Mouse (Mus musculus): ENCODE data around the gene Mroh9.

The Mroh9 gene

DNA sequence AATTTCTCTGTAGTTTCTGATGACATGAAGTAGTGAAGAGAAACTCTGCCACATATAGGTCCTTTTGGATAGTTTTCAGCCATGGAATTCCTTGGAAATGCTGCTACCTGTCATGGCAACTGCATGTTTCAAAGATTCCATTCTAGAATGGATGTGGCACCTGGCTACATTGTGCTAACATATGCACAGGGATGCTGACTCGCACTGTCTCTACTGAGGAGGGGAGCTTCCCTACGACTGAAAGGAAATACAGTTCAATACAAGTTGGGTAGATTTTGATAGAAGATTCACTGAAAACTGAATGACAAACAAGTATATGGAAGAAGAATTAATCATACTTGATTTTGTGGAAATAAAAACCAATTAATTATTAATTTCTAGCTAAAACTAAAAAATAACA lies at the start of gene Mroh9:
TSS of gene Mroh9 (minus strand) at position 101 of the 400 bp plus-strand sequence.
- no peak for TF ChIP-seq GATA4 (IDR thresholded peaks at IDR 0.05; ENCODE audit: insufficient replicate concordance, low read length)

DNA sequence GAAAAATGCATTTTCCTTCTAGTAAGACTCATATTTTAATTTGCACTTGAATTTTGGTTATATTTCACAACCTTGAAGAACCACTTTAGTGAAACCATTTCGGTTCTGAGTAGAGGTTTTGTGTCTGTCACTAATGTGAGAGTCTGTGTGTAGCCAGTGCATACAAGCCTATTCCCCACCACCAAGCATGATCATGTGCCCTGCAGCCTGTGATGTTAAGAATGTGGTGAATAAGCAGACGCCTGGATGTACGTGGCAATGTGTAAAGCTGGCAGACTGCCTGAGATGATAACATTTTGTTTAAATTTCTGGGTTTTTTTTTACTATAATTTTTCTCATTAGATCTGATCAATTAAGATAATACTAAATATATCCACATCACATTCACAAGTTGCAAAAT lies 44.5 kb upstream of the Mroh9 start:
- TF ChIP-seq GATA4 (IDR thresholded peaks at IDR 0.05; ENCODE audit: insufficient replicate concordance, low read length), result no peak

DNA sequence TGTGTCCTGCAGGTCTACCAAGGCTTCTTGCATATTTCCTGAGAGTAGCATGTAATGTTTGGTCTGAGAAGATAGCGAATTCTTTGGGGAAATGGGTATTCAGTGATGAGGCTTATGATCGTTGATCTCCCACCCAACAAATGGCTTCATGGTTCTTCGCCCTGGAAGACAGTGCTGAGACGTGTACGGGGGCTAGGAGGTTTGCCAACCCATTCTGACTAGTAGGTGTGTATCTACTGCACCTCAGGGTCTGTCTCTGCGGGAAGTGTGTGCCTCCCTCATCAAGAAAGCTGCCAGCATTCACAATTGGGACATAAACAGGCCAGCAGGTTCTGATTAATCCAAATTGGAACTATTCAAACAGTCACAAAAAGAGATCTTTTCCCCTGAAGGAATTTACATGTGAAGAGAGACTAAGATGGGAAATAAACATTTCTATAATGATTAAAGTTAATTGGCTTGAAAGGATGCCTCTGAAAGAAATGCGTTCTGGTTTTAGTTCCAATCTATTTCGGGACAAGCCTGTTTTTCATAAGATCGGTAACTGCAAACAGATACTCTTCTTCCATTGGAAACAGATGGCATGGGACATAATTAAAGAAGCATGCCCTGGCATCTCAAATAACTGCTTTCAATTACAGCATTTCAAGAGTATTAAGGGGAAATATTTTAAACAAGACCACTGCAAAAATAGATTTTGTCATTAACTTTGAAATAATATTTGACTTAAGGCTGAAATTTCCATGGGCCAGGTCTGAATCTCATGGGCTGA lies 43.8 kb upstream of the Mroh9 start:
- no peak for TF ChIP-seq GATA4 (IDR thresholded peaks at IDR 0.05; ENCODE audit: insufficient replicate concordance, low read length)

DNA sequence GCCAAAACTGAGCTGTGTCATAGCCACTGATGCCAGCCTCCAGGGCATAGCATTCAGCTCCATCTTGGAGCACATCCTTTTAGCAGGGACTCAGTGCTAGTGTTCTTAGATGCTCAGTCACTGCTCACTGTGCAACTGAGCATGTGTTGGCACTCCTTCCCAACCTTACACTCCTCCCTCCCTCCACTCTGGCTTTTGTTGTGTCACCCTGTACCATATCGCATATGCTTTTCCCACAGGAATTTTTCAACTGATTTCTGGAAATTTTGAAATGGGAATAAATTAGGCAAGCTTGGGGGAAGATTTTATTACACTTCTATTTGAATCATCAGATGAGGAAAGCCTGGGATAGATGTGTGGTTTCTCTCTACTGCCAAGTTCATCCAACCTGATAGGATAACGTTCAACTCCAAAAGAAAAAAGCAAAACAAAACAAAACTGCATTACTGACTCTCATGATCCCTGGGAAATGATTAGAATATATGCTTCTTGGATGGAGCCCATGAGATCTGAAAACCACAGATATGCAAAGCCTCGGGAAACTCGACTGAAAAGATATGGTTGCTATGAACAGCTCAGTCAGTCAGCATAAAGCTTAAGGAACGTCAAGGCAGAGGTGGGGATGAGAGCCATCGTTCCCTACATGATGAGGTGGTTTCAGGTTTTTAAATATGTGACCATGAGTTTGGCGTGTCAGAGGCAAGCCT lies 40.9 kb upstream of the Mroh9 start:
- TF ChIP-seq GATA4 (IDR thresholded peaks at IDR 0.05; ENCODE audit: insufficient replicate concordance, low read length), result no peak

DNA sequence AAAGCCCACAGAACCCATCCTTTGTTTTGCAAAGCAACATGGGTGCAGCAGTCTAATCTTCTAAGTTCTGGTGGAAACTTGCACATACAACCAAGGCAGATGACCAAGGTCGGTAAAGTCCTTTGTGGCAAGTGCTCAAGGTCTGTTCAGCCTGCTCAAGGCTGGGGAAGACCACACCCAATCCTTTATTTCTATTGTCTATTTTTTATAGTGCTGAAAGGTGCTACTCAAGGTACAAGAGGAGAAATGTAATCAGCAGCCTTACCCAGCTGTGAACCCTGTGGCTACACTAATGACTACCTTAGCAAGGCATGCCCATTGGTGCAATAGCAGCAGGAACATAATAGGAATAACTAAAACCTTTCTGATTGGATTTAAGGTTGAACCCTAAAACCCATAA lies 36.9 kb upstream of the Mroh9 start:
- TF ChIP-seq GATA4 (IDR thresholded peaks at IDR 0.05; ENCODE audit: insufficient replicate concordance, low read length), result no peak

DNA sequence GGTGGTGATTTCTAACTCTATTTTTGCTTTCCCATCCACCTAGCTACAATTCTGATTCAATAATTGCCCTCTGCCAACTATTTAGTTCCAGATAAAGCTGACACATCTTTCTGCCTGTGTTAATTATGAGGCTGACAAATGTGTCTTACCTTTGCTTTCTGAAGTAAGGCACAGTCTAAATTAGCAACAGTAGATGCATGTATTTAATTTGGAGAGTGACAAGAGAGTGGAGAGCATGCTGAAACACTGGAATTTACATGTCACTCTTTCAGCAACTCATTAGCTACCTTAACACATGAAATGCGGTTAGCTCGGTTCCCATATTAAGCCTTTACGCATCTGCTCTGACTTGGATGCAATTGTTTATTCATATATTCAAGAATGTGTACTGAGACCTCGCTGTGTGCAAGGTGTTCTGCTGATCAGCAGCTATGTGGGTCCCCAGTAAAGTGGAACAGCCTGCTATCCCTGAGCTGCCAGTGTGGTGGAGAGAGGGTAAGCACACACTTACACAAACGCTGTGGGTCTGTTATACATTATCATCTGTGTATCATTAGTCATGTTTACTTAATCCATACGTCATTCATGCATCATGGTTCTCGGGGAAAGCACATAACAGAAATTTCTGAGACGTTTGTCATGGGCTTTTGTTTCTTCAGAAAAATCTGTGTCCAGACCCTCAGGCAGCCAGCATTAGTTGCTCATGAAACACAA lies 28.1 kb upstream of the Mroh9 start:
- no peak for TF ChIP-seq GATA4 (IDR thresholded peaks at IDR 0.05; ENCODE audit: insufficient replicate concordance, low read length)

DNA sequence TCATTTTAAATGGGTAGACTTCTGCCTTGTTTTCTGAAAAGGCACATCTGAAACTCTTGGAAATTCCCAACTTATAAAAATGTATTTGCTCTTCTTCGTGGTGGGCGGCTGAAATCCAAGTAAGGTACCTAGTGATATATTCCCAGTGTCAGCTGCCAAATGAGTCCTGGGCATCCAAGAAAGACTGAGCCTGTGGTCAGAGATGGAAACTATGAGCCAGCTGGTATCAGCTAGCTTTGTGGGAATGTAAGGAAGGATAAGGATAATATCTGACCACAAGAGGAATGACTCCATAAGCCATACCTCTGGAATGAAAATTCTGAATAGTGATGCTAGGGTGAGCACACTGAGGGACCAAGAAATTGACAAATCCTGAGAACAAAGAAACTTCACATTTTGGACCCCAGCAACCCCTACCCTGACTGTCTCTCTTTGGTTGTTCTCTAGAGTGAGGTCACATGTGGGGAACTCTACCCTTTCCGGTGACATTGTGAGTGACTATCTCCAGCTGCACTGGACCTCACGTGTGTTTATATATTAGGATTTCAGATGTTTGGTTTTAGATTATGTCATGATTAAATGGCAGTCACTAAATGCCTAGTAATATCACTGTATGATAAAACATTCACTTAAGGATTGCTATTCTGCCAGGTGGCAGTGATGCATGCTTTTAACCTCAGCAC lies 27.2 kb upstream of the Mroh9 start:
- TF ChIP-seq GATA4 (IDR thresholded peaks at IDR 0.05; ENCODE audit: insufficient replicate concordance, low read length), result no peak

GRCm38 (mm10) chr1:163104960-163105359 lies 19.5 kb upstream of the Mroh9 start:
- no peak for TF ChIP-seq GATA4 (IDR thresholded peaks at IDR 0.05; ENCODE audit: insufficient replicate concordance, low read length)

DNA sequence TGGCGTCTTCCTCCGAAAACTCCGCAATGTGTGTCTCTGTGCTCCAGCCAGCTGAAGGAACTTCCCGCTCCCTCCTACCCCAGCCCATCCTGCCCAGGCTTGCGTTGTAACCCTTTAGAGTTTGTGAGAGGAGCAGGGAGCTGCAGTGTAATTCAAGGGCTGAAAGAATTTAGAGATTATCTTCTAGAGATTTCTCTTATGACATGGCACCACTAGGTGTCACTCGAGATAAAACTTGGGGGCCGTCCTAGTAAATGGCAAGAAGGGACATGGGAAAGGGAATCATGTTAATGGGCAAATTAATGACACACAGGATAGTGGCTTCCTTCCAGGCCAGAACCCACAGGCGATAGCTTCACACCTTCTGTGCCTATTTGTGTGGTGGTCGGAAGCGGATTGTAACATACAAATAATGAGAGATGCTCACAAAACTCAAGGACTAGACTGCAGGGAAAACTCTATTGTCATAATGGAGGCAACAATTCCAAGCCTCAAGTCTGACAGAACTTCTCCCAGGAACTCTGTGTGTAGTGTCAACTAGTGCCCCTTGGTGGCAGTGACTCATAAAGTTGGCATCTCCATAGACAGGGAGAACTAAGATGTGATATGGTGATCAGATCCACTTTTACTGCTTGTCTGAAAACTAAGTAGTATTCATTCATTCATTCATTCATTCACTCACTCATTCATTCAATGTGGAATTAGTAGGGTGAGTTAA lies 6.1 kb upstream of the Mroh9 start:
- no peak for TF ChIP-seq GATA4 (IDR thresholded peaks at IDR 0.05; ENCODE audit: insufficient replicate concordance, low read length)

DNA sequence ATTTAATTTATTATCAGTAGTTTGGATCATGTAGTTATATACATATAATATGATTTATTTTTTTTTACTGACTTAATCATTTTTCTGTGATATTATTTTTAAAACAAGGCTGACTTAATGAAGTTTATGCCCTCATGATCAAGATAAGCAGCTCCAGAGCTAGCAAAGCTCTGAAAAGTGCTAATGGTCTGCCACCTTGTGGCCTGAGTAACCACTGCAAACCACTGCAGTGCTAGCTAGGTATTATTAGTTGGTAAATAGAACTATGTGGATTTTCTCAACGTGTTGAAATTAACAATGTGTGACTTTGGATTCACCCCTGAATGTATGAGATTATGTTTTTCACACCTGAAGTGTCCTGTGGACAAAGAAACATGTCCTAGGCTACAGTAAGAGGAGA lies 15.0 kb downstream of the Mroh9 start:
- TF ChIP-seq GATA4 (IDR thresholded peaks at IDR 0.05; ENCODE audit: insufficient replicate concordance, low read length), result no peak

DNA sequence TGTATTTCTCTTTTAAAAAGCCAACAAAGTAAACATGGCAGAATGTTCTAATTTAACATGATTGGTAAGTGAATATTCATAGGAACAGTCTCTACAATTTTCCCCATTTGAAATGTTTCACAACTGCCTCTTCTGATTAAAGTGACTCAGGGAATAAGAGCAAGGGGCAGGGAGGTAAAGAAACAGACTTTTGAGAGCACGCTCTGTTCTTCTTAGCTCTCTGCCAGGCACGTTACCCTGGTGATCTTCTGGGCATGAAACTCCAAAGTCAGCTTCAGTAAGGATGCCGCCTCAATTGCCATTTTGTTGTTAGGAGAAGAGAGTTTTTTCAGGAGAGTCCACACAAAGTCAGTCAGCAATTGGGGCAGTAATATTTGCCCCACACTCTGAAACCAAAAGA lies 25.1 kb downstream of the Mroh9 start:
- no peak for TF ChIP-seq GATA4 (IDR thresholded peaks at IDR 0.05; ENCODE audit: insufficient replicate concordance, low read length)

DNA sequence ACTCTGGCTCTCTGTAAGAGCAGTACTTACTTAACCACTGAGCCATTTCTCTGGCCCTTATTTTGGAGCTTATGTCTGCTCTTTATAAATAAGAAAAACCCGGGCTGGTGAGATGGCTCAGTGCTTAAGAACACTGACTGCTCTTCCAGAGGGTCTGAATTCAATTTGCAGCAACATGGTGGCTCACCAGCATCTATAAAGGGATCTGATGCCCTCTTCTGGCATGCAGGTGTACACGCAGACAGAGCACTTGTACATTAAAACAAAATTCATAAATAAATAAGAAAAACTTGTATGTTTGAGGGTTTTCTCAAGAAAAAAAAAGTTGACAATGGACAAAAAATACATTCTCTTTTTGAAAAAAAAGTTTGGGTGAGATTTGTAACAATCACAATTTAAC lies 28.1 kb downstream of the Mroh9 start:
- TF ChIP-seq GATA4 (IDR thresholded peaks at IDR 0.05; ENCODE audit: insufficient replicate concordance, low read length), result no peak

DNA sequence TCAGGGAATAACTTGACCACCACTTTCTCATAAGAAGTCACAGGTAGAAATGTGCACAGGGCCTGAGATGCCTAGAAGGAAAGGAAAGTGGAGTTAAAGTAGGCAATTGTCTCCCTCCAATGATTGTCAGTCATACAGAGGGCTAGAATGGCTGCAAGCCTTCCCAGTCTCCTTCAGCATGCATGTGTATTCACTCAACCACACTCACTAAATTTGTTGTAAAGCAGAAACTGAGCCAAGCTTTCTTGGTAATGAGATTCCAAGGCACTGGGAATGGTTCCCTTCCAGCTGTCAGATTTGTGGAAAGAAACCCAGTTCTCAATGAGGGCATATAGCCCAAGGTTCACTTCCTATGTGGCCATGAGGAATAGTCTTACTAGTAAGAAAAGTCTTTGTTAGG lies 29.8 kb downstream of the Mroh9 start:
- TF ChIP-seq GATA4 (IDR thresholded peaks at IDR 0.05; ENCODE audit: insufficient replicate concordance, low read length), result no peak

- no peak for TF ChIP-seq GATA4 (IDR thresholded peaks at IDR 0.05; ENCODE audit: insufficient replicate concordance, low read length)
These were observed 62.4 kb downstream of the Mroh9 start for GRCm38 (mm10) chr1:163023075-163023474.

- TF ChIP-seq GATA4 (IDR thresholded peaks at IDR 0.05; ENCODE audit: insufficient replicate concordance, low read length), result no peak
These were observed 76.2 kb downstream of the Mroh9 start for GRCm38 (mm10) chr1:163009220-163009619.
